Mouse (Mus musculus) cerebellum, postnatal 4 days (tissue): ENCODE measurements around the gene Chrm5.
"Not testable (repeated sequence)": the region's sequence is repeated elsewhere in the genome, so short reads cannot be mapped to it uniquely, and the experiment has no call there.

Experiments used
- DNase-seq, 2 experiments: peaks; one replicate each; pipeline ENCODE4 v3.0.0; 2022; ENCODE audit warnings: low spot score in 2 of 2, mixed read lengths in 1 of 2

Gene Chrm5

DNA sequence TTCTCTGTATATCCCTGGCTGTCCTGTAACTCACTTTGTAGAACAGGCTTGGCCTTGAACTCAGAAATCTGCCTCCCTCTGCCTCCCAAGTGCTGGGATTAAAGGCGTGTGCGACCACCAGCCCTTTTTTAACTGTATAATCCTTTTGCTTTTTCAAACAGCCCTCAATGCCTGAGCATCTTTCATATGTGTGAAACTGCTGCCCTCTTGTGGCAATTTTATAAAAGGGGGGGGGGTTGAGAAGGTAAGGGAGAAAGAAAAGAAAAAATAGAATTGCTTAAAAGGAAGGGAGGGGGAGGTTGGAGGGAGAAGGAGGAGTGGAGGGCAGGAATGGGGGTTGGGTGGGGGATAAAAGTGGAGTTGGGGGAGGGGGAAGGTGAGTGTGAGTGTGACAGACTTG is 995 bp upstream of the Chrm5 start:
- peak in 1 of 2 experiments; percentile 17 for DNase-seq

- no peak for DNase-seq
These were observed 4.0 kb downstream of the Chrm5 start for GRCm38 (mm10) chr2:112476554-112476953.

DNA sequence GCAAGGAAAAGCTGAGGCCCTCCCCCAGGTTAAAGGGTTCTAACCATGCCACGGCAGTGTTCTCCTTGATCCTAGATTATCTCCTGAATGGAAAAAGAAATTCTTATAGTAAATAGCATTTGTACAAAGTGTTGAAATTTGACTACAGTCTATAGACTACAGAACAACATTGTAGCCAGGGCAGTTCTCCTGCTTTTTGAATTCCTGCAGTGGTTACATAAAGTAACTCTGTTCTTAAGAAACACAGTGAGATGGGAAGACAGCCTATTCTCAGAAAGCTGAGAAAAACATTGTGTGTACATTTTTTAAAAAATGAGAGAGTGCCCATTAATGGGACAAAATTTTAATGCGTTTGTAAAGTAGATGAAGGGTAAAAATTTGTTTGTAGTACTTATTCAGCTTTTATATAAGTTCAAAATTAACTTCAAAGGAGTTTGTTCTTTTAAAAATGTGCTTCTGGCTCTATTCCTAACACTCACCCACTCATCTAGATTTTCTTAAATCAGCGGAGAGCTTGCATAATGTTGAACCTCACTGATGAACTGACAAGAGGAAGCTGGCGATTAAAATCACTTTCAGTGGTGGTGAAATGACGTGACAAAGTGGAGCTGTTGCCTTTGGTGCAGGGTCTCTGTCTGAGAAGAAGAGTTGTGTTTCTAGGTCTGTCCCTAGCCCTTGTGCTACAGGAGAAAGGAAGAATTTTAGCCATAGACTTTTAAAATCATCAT is 5.4 kb downstream of the Chrm5 start:
- DNase-seq = no peak

GRCm38 (mm10) chr2:112472076-112472475 is 8.5 kb downstream of the Chrm5 start:
- DNase-seq = no peak

GRCm38 (mm10) chr2:112470961-112471381 is 9.6 kb downstream of the Chrm5 start:
- no peak for DNase-seq

DNA sequence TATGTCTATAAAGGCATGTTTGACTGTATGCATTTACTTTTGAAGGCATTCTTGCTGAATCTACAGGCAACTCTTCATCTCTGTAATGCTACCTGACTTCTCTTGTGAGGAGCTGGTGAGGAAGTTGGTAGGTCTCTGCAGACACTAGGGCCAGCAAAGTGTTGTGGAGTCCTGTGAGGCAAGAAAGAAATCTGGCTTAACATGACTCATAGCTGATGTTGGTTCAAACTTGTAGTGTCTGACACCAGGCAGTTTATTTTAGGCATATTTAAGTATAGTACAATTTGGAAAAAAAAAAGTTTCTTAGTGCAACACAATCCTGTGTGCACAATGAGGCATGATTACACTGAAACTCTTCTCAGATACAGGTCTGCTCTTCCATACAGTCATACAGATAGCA is 11.0 kb downstream of the Chrm5 start:
- no peak for DNase-seq

DNA sequence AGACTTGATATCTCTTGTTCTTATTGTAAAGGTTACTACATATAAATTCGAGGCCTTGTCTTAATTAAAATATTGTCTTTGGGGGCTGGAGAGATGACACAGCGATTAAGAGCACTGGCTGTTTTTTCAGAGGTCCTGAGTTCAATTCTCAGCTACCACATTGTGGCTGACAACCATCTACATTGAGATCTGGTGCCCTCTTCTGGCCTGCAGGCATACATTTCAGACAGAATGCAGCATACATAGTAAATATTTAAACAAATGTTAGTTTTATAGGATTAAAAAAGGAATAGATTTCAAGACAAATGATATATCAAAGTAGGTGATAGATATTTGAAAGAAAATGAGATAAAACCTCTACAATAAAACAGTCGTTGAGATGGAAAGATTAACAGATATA is 20.0 kb downstream of the Chrm5 start:
- no peak for DNase-seq

GRCm38 (mm10) chr2:112454862-112455564 is 25.6 kb downstream of the Chrm5 start, which contains the start of gene Emc7:
Emc7 (plus strand) TSS chr2:112454997.
- peak; percentile 98 for DNase-seq

- no peak for DNase-seq
These were observed 26.3 kb downstream of the Chrm5 start for GRCm38 (mm10) chr2:112454125-112454861.

GRCm38 (mm10) chr2:112452513-112452912 is 28.1 kb downstream of the Chrm5 start:
- DNase-seq = not testable (repeated sequence)

DNA sequence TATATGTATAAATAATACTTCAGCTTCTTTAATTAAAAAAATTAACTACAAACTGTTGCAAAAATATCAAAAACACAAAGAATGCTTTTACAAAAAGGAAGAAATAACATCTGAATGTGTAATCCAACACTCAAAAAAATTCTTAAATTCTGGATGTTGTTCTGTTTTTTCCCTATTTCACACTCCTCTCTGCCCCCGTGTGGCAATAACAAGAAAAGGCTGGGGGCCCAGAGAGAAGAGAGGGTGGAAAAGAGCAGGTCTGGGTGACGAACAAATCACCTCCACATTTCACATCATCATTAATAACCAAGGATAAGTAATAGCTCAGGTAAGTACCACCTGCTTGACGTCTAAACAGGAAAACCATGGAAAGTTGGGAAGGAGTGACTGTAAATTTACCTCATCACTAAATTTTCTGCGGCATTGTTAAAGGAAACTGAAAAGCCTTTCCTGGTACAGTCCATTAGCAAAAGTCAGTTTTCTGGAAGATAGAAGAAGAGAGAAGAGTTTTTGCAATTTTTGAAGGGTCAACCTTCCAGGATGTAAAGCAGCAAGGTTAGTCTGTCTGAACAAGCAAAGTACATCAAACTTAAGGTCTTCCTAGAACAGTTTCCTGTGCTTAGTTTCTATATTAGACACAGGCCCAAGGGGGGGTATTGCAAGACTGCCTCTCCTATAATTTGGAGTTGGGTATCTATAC is 30.8 kb downstream of the Chrm5 start:
- DNase-seq = peak in 1 of 2 experiments; percentile 8

- no peak for DNase-seq
These were observed 32.0 kb downstream of the Chrm5 start for GRCm38 (mm10) chr2:112448510-112449059.

DNA sequence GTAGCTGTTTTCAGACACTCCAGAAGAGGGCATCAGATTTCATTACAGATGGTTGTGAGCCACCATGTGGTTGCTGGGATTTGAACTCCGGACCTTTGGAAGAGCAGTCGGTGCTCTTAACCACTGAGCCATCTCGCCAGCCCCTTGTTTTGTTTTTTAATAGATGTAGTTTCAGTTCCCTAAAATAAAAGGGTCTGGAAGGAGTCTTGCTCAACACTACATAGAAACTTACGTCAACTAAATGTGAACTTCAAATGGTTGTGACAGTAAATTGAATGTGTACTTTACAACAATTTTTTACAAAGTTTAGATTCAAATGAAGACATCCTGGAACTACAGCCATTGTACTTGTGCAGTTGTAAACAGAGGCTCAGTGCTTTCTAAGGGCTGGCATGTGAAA is 32.5 kb downstream of the Chrm5 start:
- not testable (repeated sequence) for DNase-seq

DNA sequence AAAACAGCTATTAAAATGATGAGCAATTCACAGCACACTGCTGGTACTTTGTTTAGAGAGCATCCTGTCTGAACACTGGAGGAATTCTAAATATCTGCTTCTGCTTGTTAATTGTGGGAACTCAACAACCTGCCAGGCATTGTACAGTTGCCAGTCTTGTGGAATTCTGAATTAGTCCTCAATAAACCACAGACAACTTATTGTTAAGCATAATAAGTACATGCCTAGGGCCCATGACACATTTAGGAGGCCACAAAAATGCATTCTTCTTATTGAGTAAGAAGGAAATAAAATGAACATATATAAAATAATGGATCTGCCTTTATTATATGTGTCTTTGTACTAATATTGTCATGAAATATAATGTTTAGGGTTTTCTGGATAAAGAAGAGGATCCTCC is 35.1 kb downstream of the Chrm5 start:
- no peak for DNase-seq

GRCm38 (mm10) chr2:112443491-112443890 is 37.1 kb downstream of the Chrm5 start:
- no peak for DNase-seq

DNA sequence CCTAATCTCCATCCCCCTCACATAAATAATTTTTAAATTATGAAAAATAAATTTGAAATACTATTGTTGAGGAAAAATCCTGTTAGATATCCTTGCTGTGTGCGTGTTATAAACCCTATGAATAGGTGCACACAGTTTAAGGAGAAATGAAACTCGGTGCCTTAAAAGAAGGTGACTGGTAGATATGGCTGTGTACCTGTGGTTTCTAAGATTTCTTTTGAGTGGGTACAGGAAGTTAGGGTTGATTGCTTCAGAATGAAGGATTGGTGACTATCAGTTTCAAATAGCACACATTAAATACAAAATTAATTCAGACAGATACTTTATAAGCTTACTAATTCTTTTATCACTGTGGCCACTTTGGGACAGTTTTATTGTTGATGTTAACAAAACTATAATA is 43.0 kb downstream of the Chrm5 start:
- DNase-seq = no peak

DNA sequence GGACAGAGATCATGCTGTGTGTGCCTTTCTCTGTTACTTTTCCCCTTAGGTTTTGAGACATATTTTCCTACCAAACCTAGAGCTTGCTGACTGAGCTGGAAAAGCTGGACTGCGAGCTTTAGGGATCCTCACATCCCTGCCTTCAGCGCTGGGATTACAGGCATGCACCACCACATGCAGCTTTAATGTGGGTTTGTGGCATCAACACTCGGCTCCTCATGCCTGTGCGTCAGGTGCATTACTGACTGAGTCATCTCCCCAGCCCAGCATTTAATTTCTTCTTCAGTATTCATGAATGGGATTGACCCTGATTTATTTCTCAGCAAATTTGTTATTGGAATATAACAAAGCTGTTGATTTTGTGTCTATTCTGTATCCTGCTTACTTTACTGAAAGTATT is 44.3 kb downstream of the Chrm5 start:
- no peak for DNase-seq

- DNase-seq = no peak
These were observed 47.2 kb downstream of the Chrm5 start for GRCm38 (mm10) chr2:112433359-112433758.

DNA sequence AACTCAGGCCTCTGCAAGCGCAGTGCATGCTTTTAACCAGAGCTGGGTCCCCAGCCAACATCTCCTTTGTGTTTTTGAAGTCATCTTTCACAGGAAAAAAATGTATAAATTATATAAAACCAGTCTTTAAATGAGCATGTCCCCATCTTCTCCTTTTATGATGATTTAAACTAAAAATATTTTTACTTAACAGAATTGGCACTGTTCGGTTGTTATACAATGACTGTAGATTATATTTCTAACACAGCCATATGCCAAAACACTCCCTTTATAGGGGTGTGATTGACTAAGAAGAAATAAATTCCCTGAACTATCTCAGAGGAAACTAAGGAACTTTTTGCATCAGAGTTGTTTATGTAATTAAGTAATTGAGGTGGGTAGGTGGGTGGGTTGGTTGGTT is 48.0 kb downstream of the Chrm5 start:
- DNase-seq = no peak

DNA sequence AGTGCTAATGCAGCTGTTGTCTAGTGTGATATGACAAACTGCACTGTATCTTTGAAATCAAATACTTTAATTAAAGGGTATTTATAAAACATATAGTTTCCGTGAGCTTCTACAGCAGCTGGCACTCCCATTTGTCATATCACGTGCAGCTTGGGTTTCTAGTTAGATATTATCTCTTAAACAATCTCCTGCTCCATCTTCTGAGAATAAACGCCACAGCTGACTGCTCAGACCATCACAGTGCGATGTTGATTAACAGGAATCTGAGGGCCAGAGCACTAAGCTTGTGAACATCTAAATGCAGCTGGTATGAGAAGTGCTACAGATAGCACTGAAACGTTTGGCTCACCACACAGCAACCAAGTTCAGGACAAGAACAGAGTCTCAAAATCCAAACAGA is 50.2 kb downstream of the Chrm5 start:
- no peak for DNase-seq

DNA sequence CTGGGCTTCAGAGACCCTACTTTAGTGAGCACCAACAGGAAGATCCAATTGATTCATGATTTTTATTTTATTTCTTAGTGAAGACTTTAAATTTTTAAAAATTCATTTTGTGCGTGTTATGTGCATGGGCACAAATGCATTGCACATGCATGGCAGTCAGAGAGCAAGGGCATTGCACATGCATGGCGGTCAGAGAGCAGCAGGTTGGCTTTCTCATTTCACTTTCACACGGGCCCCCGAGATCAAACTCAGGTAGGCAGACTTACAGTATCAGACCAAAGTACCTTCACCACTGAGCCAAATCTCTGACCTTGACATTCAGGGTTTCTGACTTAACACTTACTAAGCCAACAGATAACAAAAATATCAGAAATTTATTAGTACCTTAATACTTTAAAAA is 50.9 kb downstream of the Chrm5 start:
- DNase-seq = no peak
